Mouse (Mus musculus) lung, postnatal 14 days (tissue): ENCODE measurements around the gene Atxn3.
"Not testable (repeated sequence)": the region's sequence is repeated elsewhere in the genome, so short reads cannot be mapped to it uniquely, and the experiment has no call there.

Source experiments
- DNase-seq: peaks from one replicate; pipeline ENCODE4 v3.0.0; 2021

The Atxn3 gene

DNA sequence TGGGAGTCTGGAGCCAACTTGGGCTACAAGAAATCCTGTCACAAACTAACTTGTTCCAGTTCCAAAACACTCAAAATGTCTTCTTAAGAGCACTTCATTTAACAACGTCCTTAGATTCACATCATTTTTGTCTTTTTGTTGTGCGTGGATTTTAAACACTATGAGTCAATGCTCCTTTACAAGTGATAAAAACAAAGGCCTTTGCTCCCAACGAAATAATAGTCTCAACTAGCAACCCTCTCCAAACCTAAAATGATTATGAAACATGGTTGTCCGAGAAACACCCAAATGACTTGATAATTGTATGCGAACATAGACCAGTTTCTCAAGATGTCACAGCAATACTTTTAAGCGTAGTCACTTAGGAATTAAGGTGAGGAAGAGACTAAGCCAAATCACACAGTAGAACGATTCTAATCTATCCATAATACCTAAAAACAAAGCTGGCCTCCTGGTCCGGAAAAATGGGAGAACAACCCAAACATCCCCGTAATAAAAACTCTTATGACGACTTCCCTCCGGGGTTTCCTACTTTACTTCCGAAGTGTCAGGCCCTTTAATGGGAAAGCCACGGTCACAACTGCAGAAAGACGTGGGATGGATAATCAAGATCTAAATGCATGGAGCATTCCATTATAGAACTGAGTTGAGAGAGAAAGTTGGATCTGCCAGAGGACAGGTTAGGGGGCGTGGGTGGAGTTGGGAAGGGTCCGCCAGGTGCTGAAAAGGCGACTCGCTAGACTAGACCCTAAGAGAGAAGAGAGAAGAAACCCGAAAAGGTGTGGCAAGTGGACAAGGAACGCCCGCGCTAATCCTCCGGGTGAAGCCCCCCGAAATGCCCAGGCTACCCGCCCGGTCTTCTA lies 736 bp downstream of the Atxn3 start:
- DNase-seq = peak; percentile 23

DNA sequence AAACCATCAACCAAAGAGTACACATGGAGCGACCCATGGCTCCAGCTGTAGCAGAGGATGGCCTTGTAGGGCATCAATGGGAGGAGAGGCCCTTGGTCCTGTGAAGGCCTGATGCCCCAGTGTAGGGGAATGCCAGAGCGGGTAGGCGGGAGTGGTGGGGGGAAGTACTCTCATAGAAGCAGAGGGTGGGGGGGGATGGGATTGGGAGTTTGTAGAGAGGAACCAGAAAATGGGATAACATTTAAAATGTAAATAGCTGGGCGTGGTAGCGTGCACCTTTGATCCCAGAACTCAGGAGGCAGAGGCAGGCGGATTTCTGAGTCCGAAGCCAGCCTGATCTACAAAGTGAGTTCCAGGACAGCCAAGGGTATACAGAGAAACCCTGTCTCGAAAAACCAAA lies 2.2 kb downstream of the Atxn3 start:
- DNase-seq = not testable (repeated sequence)

DNA sequence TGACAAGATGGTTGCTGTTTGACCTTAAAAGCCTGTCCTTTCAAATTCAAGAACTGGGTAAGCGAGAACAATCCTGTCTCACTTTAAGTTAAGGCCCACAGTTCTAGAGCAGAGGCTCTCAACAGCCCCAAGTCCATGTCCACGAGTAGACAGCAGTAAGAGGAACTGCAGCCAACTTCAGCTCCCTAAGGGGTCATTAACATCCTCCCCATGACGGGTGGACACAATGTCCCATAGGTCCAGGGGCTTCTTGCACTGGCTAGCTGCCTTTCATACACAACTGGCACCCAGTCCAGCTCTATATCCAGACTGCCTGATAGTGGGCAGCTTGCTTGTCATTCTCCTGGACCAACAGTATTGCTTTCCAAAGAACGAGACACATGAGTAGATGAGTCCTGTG lies 9.2 kb downstream of the Atxn3 start:
- no peak for DNase-seq

- no peak for DNase-seq
Observed at GRCm38 (mm10) chr12:101947986-101948385, 10.1 kb downstream of the Atxn3 start.

- DNase-seq = no peak
Observed at GRCm38 (mm10) chr12:101937572-101937971, 20.5 kb downstream of the Atxn3 start.

DNA sequence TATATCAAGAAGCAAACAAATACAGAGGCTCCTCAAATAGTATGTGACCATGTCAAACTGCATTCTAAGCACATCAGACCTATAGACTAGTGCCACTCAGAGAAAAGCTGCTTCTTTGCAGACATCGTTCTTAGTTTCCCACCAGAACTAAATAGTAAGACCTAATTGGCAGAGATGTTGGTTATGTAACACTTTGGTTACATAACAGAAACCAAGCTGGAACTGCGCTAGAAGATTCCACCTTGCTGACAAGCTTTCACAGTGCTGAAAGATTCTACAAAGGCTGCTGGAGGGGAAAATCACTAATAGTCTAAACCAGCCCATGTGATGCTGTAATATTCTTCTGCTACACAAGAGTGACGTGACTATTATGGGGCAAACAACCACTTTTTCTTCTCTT lies 22.8 kb downstream of the Atxn3 start:
- no peak for DNase-seq

DNA sequence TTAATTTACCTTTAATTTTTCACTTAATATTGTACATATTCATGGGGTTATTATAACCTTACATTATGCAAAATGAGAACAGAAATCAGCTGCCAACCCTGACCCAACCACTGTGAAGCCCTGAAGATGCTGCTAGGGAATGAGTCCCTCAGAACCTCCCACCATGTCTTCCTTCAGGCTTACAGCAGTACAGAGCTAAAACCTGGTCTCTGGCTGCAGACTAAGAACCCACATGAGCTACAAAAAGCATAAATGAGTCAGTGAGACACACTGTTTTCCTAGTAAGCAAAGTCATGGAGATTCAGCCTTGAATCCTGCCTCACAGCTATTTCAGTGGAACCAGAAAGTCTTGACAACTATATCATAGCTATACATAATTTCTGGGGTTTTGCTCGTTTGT lies 29.6 kb downstream of the Atxn3 start:
- DNase-seq = no peak

DNA sequence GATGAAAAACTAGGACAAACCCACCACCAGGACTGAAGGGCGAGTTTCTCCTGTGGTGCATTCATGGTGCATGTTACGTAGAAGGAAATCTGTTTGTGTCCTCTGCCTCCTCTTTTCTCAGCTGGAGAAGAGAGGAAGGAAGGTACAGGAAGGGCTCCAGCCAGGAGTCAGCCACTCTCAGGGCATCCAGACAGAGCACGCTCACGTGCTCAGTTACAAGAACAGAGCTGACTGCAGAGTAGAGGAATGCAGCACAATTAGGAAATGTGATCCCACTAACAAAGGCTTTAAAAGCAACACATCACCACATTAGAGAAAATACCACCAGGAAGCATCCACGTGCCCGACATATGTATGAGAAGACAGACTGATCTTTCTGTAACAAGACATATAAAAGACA lies 35.7 kb downstream of the Atxn3 start:
- no peak for DNase-seq

- no peak for DNase-seq
Observed at GRCm38 (mm10) chr12:101919847-101920246, 38.2 kb downstream of the Atxn3 start.

- DNase-seq = no peak
Observed at GRCm38 (mm10) chr12:101917165-101917564, 40.9 kb downstream of the Atxn3 start.

- peak; percentile 92 for DNase-seq
Observed at GRCm38 (mm10) chr12:101912626-101913490, 45.2 kb downstream of the Atxn3 start, which contains the start of gene Trip11. Trip11 (minus strand) TSS chr12:101913267.

DNA sequence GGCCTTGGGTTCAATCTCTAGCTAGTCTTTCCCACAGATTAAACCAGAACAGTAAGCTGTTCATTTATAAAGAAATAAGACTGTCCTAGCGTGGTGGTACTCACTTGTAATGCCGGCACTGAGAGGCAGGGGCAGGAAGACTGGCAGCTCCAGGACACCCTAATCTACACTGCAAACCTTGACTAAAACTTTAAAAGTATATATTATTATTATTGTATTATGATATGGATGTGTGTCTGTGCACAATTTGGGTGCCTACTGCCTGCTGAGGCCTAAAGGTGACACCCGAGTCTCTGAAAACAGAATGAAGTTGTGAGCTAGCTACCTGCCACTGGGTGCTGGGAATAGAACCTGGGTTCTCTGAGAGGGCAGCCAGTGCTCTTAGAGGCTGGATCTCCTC lies 46.7 kb downstream of the Atxn3 start:
- DNase-seq = no peak

GRCm38 (mm10) chr12:101910360-101910759 lies 47.7 kb downstream of the Atxn3 start:
- no peak for DNase-seq

GRCm38 (mm10) chr12:101905817-101906216 lies 52.2 kb downstream of the Atxn3 start:
- no peak for DNase-seq

GRCm38 (mm10) chr12:101904906-101905305 lies 53.1 kb downstream of the Atxn3 start:
- no peak for DNase-seq

- no peak for DNase-seq
Observed at GRCm38 (mm10) chr12:101904170-101904569, 53.9 kb downstream of the Atxn3 start.

DNA sequence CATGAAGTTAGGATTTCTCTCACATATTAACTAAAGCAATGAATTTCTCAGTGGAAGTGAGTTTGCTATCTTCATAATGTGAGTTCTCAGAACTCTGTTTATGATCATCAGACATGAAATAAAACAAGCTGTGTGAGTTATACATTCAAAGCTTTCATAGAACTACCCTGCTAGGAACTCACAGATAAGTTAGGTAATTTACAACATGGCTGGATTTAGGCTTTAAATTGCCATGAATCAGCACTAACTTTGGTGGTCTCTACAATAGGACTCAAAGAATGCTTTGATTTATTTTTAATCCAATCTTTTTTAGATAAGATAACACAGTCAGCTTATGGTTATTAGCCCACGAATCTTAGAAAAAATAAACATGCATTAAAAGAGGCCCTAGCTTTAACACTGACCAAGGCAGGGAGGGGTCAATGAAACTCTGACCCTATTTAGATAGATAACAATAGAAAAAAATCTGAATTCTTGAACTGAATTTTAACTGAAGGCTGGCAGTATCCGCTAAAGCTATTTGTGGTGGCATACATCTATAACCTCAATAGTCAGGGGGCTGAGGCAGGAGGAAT lies 58.3 kb downstream of the Atxn3 start:
- DNase-seq = no peak

- no peak for DNase-seq
Observed at GRCm38 (mm10) chr12:101898966-101899365, 59.1 kb downstream of the Atxn3 start.

DNA sequence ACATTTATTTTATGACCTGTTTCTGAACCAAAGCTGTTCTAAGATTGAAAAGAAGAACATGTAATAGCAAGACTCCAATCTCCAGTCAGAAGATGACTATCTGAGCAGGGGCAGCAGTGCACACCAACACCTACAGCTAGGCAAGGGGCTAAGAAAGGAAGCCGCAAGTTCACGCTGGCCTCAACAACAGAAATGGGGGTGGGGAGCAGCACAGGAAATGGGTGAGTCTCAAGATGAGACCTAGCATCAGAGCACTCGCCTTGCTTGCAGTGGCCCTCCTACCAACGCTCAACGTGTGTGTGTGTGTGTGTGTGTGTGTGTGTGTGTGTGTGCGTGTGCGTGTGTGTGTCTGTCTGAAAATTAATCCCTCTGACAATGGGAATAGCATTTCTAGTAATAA lies 60.9 kb downstream of the Atxn3 start:
- DNase-seq = no peak

GRCm38 (mm10) chr12:101893296-101893695 lies 64.8 kb downstream of the Atxn3 start:
- DNase-seq = no peak

- no peak for DNase-seq
Observed at GRCm38 (mm10) chr12:101892832-101893231, 65.2 kb downstream of the Atxn3 start.

GRCm38 (mm10) chr12:101891066-101891465 lies 67.0 kb downstream of the Atxn3 start:
- no peak for DNase-seq

DNA sequence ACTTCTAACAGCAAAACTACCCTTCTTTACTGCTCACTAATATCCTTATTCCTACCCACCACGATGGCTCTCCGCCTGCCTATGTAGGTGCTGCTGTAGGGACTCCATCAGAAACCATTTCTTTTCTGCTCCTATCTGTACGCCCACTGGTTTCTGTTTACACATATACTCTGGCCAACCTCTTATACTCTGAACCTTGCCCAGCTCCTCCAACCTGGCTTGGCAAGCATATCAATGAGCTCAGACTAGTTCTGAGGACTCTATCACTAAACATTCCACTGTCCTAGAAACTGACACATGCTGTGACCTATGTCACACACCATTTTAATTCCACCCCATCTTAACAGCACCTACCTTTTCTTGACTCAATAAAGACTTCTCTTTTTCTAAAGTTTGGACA lies 68.7 kb downstream of the Atxn3 start:
- DNase-seq = no peak

DNA sequence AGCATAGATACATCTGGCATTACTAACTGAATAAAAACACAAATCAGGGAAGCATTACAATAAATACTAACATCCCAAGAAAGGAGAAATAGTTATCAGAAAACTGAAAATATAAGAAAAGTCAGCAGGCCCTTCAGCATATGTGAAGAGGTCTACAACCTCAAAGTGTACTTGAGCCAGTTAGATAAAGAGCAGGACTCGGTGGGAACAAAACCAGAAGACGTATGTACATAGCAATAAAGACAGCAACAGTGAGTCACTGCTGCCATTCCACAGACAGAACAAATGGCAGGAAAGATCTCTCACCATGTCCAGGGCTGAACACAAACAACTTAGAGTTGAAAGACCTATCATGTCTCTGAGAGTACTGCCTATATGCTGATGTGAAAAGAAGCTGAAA lies 69.7 kb downstream of the Atxn3 start:
- DNase-seq = no peak
